In the genomic region with DNA sequence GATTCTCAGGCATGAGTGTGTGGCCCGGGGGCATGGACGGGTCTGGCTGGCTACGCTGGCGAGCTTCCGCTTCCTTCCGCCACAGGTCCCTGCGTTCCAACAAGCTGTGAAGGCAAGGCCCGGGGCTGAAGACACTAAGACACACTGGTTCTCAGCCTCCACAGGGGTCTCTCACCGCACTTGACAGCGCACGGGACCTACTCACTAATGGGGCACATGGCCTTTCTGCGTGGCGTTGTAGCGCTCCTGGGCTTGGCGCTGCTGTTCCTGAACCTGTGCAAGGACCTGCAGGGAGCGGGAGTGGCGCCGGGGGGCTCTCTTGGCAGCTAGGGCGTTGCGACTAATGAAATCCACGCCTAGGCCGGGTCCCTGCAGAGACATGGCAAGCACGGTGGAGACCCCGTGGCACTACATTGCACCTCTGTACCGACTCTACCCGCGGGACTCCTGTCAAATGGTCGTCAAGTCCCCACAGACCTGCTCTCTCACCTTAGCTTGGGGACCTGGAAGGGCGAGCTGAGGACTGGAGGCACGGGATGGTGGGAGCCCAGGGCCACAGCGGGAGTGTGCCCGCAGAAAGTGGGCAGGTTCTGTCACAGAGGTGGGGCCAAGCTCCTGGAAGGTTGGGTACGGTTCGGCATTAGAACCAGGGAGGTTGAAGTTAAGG, we compare ENCODE assay signal across 22 mouse cellular contexts. TPM values are rescaled to one million over a fixed set of nuclear protein-coding genes. Genes with fewer than 3 reads are reported as not detected.
DNase-seq lines count a peak whose midpoint lies in the region; ATAC-seq and TF ChIP-seq lines count a peak whose summit lies in the region.
"Had no signal": no experiment of that assay in that cellular context is flagged by ENCODE, and none has a peak within 500 bp of the region (broad histone marks: within the 10 kb centered on the region; RNA-seq: fewer than 3 reads in every experiment).

No protein-coding gene starts in this region.

- TF ChIP-seq CTCF in intestine, postnatal 0 days (IDR thresholded peaks at IDR 0.05; ENCODE audit: low read depth) = no peak

- no peaks in the 10 kb centered on the region for H3K27me3 ChIP-seq in hindbrain, embryonic 12.5 days
- no peaks in the 10 kb centered on the region for H3K27me3 ChIP-seq in intestine, postnatal 0 days (replicated peaks; ENCODE audit: control insufficient read depth, insufficient read depth, low read length)
- H3K27me3 ChIP-seq: heart, embryonic 12.5 days; lung, embryonic 15.5 days; midbrain, embryonic 12.5 days; neural tube, embryonic 12.5 days had no signal

- no peak overlapping the region for H3K4me3 ChIP-seq in hindbrain, embryonic 12.5 days
- no peak overlapping the region for H3K4me3 ChIP-seq in intestine, postnatal 0 days (ENCODE audit: low read depth, low read length)
- H3K4me3 ChIP-seq: heart, embryonic 12.5 days; lung, embryonic 15.5 days; midbrain, embryonic 12.5 days; neural tube, embryonic 12.5 days had no signal

- 94% methylated on average over 34 of the region's 34 CpGs for WGBS in hindbrain, embryonic 12.5 days
- WGBS in intestine, postnatal 0 days = 93% methylated on average over 34 of the region's 34 CpGs

- H3K9me3 ChIP-seq in hindbrain, embryonic 12.5 days (replicated peaks) = no peaks in the 10 kb centered on the region
- no peaks in the 10 kb centered on the region for H3K9me3 ChIP-seq in intestine, postnatal 0 days (ENCODE audit: control insufficient read depth)
- H3K9me3 ChIP-seq: heart, embryonic 12.5 days; lung, embryonic 15.5 days; midbrain, embryonic 12.5 days; neural tube, embryonic 12.5 days had no signal

- no peak overlapping the region for H3K9ac ChIP-seq in hindbrain, embryonic 12.5 days
- H3K9ac ChIP-seq in intestine, postnatal 0 days (ENCODE audit: low read depth, low read length) = no peak overlapping the region
- H3K9ac ChIP-seq: heart, embryonic 12.5 days; hindbrain, embryonic 14.5 days; liver, embryonic 14.5 days; lung, embryonic 15.5 days; midbrain, embryonic 12.5 days; neural tube, embryonic 12.5 days had no signal

- peak; percentile 75 for DNase-seq in cerebellum, adult 11-12 months
- peak; percentile 6 for DNase-seq in thymus, postnatal 14 days
- DNase-seq in thymus, postnatal 0 days (ENCODE audit: low spot score) = no peak
- DNase-seq in cerebellum, adult 9-11 months = peak; percentile 77
- DNase-seq: embryo, embryonic 11 days; heart, postnatal 14 days; kidney, adult 9 months; kidney, postnatal 4 days; thymus, adult 18-20 months had no signal

- ATAC-seq in cerebellum, adult (ENCODE audit: insufficient number of reproducible peaks, low FRiP score, low TSS enrichment) = no peak
- no peak for ATAC-seq in hindbrain, embryonic 12.5 days (ENCODE audit: low FRiP score)
- no peak for ATAC-seq in intestine, postnatal 0 days
- ATAC-seq: CD4-positive, CD25-positive, alpha-beta regulatory T cell, adult 4 months had no signal

- no peak overlapping the region for H3K4me2 ChIP-seq in hindbrain, embryonic 12.5 days (replicated peaks)
- H3K4me2 ChIP-seq in intestine, postnatal 0 days (replicated peaks; ENCODE audit: low read depth) = no peak overlapping the region
- H3K4me2 ChIP-seq: heart, embryonic 12.5 days; hindbrain, embryonic 14.5 days; lung, embryonic 15.5 days; midbrain, embryonic 12.5 days; neural tube, embryonic 12.5 days had no signal

- peaks cover 43% of the 10 kb centered on the region for H3K4me1 ChIP-seq in hindbrain, embryonic 12.5 days
- H3K4me1 ChIP-seq in intestine, postnatal 0 days (replicated peaks; ENCODE audit: control insufficient read depth, insufficient read depth, low read length) = no peaks in the 10 kb centered on the region; the same call in 1 of the 2 replicates

- no peak overlapping the region for H3K27ac ChIP-seq in hindbrain, embryonic 12.5 days
- no peak overlapping the region for H3K27ac ChIP-seq in intestine, postnatal 0 days (ENCODE audit: low read depth, low read length)
- H3K27ac ChIP-seq: hindbrain, embryonic 14.5 days; liver, embryonic 14.5 days; lung, embryonic 15.5 days; macrophage; midbrain, embryonic 12.5 days; neural tube, embryonic 12.5 days had no signal

- H3K36me3 ChIP-seq in hindbrain, embryonic 12.5 days = peaks cover 22% of the 10 kb centered on the region
- no peaks in the 10 kb centered on the region for H3K36me3 ChIP-seq in intestine, postnatal 0 days (ENCODE audit: control insufficient read depth, insufficient read depth)

RNA-seq across cellular contexts. Expression of a gene that starts 3.2 kb away (rescaled TPM):
- 0.12 TPM in 1 of 2 replicates, not detected in the other for polyA plus RNA-seq in thymus, postnatal 0 days (2015; fragmentation: Nextera tagmentation; extraction: Ambion mirVana)
- 0.39 TPM in 1 of 2 replicates, not detected in the other for polyA plus RNA-seq in hindbrain, embryonic 12.5 days (2016; fragmentation: Nextera tagmentation; extraction: Ambion mirVana)
- polyA plus RNA-seq in intestine, postnatal 0 days (2015; fragmentation: Nextera tagmentation; extraction: Ambion mirVana) = not detected in 2 replicates
- polyA plus RNA-seq: CD4-positive, CD25-positive, alpha-beta regulatory T cell, adult 4 months; heart, embryonic 12.5 days; intestine, embryonic 14.5 days; liver, embryonic 14.5 days; macrophage; neural tube, embryonic 12.5 days; small intestine, adult 2 months had no signal

RNA-seq across cellular contexts. Expression of a gene that starts 3.3 kb away (rescaled TPM):
- 20.5 and 22.4 TPM in 2 replicates for polyA plus RNA-seq in thymus, postnatal 0 days (2015; fragmentation: Nextera tagmentation; extraction: Ambion mirVana)
- polyA plus RNA-seq in hindbrain, embryonic 12.5 days (2016; fragmentation: Nextera tagmentation; extraction: Ambion mirVana) = 29.5 and 29.7 TPM in 2 replicates
- 8.8 and 9.7 TPM in 2 replicates for polyA plus RNA-seq in intestine, postnatal 0 days (2015; fragmentation: Nextera tagmentation; extraction: Ambion mirVana)

RNA-seq across cellular contexts. Expression of a gene that starts 3.4 kb away (rescaled TPM):
- 66.7 and 72.9 TPM in 2 replicates for polyA plus RNA-seq in thymus, postnatal 0 days (2015; fragmentation: Nextera tagmentation; extraction: Ambion mirVana)
- polyA plus RNA-seq in hindbrain, embryonic 12.5 days (2016; fragmentation: Nextera tagmentation; extraction: Ambion mirVana) = 79.1 and 88.0 TPM in 2 replicates
- 35.4 and 35.5 TPM in 2 replicates for polyA plus RNA-seq in intestine, postnatal 0 days (2015; fragmentation: Nextera tagmentation; extraction: Ambion mirVana)

RNA-seq across cellular contexts. Expression of a gene that starts 3.7 kb away (rescaled TPM):
- polyA plus RNA-seq in thymus, postnatal 0 days (2015; fragmentation: Nextera tagmentation; extraction: Ambion mirVana) = 28.7 and 29.4 TPM in 2 replicates
- 22.4 and 23.6 TPM in 2 replicates for polyA plus RNA-seq in hindbrain, embryonic 12.5 days (2016; fragmentation: Nextera tagmentation; extraction: Ambion mirVana)
- polyA plus RNA-seq in intestine, postnatal 0 days (2015; fragmentation: Nextera tagmentation; extraction: Ambion mirVana) = 3.8 and 3.9 TPM in 2 replicates

RNA-seq across cellular contexts. Expression of a gene that starts 18.2 kb away (rescaled TPM):
- 53.7 and 63.6 TPM in 2 replicates for polyA plus RNA-seq in thymus, postnatal 0 days (2015; fragmentation: Nextera tagmentation; extraction: Ambion mirVana)
- 9.7 and 11.8 TPM in 2 replicates for polyA plus RNA-seq in hindbrain, embryonic 12.5 days (2016; fragmentation: Nextera tagmentation; extraction: Ambion mirVana)
- polyA plus RNA-seq in intestine, postnatal 0 days (2015; fragmentation: Nextera tagmentation; extraction: Ambion mirVana) = 0.73 and 0.77 TPM in 2 replicates
- polyA plus RNA-seq: macrophage had no signal
